Mouse (Mus musculus) brown adipose tissue, adult 24 weeks (tissue): ENCODE data around the gene Sptb. TPM values are rescaled to one million over a fixed set of nuclear protein-coding genes. Genes with fewer than 3 reads are reported as not detected.

Experiments
- H3K27ac ChIP-seq: fragments of 200-500 bp; replicated peaks from 2 replicates; pipeline ENCODE4 v1.5.1; 2012; ENCODE audit warnings: low read depth, mild to moderate bottlenecking, low read length
- H3K4me1 ChIP-seq: fragments of 200-500 bp; 2 replicates; pipeline ENCODE4 v1.6.1; 2012; ENCODE audit warnings: low read length, mixed read lengths; ENCODE audit not compliant: control insufficient read depth, insufficient read depth, insufficient read length
- H3K4me3 ChIP-seq: fragments of 200-500 bp; 2 replicates; pipeline ENCODE4 v1.5.1; 2012; ENCODE audit warnings: low read depth, mild to moderate bottlenecking, low read length, moderate library complexity; ENCODE audit not compliant: insufficient read depth
- polyA plus RNA-seq: library from polyadenylated mRNA; stranded (reverse); fragments of >200 nt; gene quantifications from 2 replicates; pipeline ENCODE4 v1.2.4, GENCODE M21; 2012; ENCODE audit not compliant: missing spikeins, insufficient read depth, insufficient read length

The Sptb gene
- polyA plus RNA-seq, 1 experiment = 1.3 TPM

- Histone ChIP-seq H3K4me3 (no peak overlapping the region), H3K27ac (peak overlapping the region; percentile 54), H3K4me1 (peaks cover 35% of the 10 kb centered on the region)
These were observed 155.4 kb downstream of the Sptb start for GRCm38 (mm10) chr12:76554871-76555386.

GRCm38 (mm10) chr12:76554392-76554791, 156.0 kb downstream of the Sptb start:
- peaks cover 34% of the 10 kb centered on the region for H3K4me1 ChIP-seq
- H3K27ac ChIP-seq = 0 out of 2 replicates have a peak overlapping the region, but pooled peaks have one; percentile 28

GRCm38 (mm10) chr12:76553917-76554316, 156.4 kb downstream of the Sptb start:
- H3K4me3 ChIP-seq = no peak overlapping the region
- peak overlapping the region; percentile 85 for H3K27ac ChIP-seq
- peaks cover 34% of the 10 kb centered on the region for H3K4me1 ChIP-seq

More at GRCm38 (mm10) chr12:76554392-76554791, 156.0 kb downstream of the Sptb start:
- no peak overlapping the region for H3K4me3 ChIP-seq

- Histone ChIP-seq H3K4me3 (no peak overlapping the region), H3K27ac (peak overlapping the region; percentile 85), H3K4me1 (peaks cover 42% of the 10 kb centered on the region)
These were observed 157.4 kb downstream of the Sptb start for GRCm38 (mm10) chr12:76552958-76553357.

- H3K27ac ChIP-seq = peak overlapping the region; percentile 67
- peaks cover 44% of the 10 kb centered on the region for H3K4me1 ChIP-seq
- H3K4me3 ChIP-seq = no peak overlapping the region
These were observed 158.0 kb downstream of the Sptb start for GRCm38 (mm10) chr12:76552321-76552720.

- peaks cover 38% of the 10 kb centered on the region for H3K4me1 ChIP-seq
- H3K27ac ChIP-seq = no peak overlapping the region
- H3K4me3 ChIP-seq = no peak overlapping the region
These were observed 161.1 kb downstream of the Sptb start for GRCm38 (mm10) chr12:76549203-76549602.

GRCm38 (mm10) chr12:76548082-76548423, 162.3 kb downstream of the Sptb start:
- H3K4me1 ChIP-seq = peaks cover 28% of the 10 kb centered on the region
- no peak overlapping the region for H3K27ac ChIP-seq
- H3K4me3 ChIP-seq = no peak overlapping the region

GRCm38 (mm10) chr12:76547409-76548081, 162.8 kb downstream of the Sptb start:
- H3K27ac ChIP-seq = no peak overlapping the region; the same call in 1 of the 2 replicates
- H3K4me3 ChIP-seq = 0 out of 2 replicates have a peak overlapping the region, but pooled peaks have one; percentile 32
- peaks cover 23% of the 10 kb centered on the region for H3K4me1 ChIP-seq

GRCm38 (mm10) chr12:76546383-76547276, 163.7 kb downstream of the Sptb start:
- Histone ChIP-seq H3K4me1 (peaks cover 23% of the 10 kb centered on the region), H3K4me3 (peak overlapping the region; percentile 32)

GRCm38 (mm10) chr12:76545786-76546370, 164.5 kb downstream of the Sptb start:
- no peak overlapping the region for H3K4me3 ChIP-seq

More at GRCm38 (mm10) chr12:76546383-76547276, 163.7 kb downstream of the Sptb start:
- peak overlapping the region; percentile 23 for H3K27ac ChIP-seq

GRCm38 (mm10) chr12:76541879-76542278, 168.5 kb downstream of the Sptb start:
- Histone ChIP-seq H3K4me1 (peaks cover 20% of the 10 kb centered on the region), H3K4me3 (no peak overlapping the region), H3K27ac (0 out of 2 replicates have a peak overlapping the region, but pooled peaks have one; percentile 0)

More at GRCm38 (mm10) chr12:76545786-76546370, 164.5 kb downstream of the Sptb start:
- Histone ChIP-seq H3K27ac (peak overlapping the region; percentile 23; the same call in 1 of the 2 replicates), H3K4me1 (peaks cover 24% of the 10 kb centered on the region)

- Histone ChIP-seq H3K27ac (0 out of 2 replicates have a peak overlapping the region, but pooled peaks have one; percentile 0), H3K4me3 (no peak overlapping the region), H3K4me1 (peaks cover 23% of the 10 kb centered on the region)
These were observed 168.9 kb downstream of the Sptb start for GRCm38 (mm10) chr12:76541475-76541874.

- Histone ChIP-seq H3K4me1 (peaks cover 25% of the 10 kb centered on the region), H3K4me3 (no peak overlapping the region), H3K27ac (no peak overlapping the region)
These were observed 169.6 kb downstream of the Sptb start for GRCm38 (mm10) chr12:76540701-76541221.

- peaks cover 25% of the 10 kb centered on the region for H3K4me1 ChIP-seq
- H3K27ac ChIP-seq = no peak overlapping the region
- H3K4me3 ChIP-seq = no peak overlapping the region
These were observed 170.2 kb downstream of the Sptb start for GRCm38 (mm10) chr12:76540169-76540568.
